ENCODE assay signal across 9 mouse cellular contexts in genomic region chr15:11966367-11966766, GRCm38 (mm10). TPM values are rescaled to one million over a fixed set of nuclear protein-coding genes. Genes with fewer than 3 reads are reported as not detected.
DNase-seq lines count a peak whose midpoint lies in the region; ATAC-seq and TF ChIP-seq lines count a peak whose summit lies in the region.
"Had no signal": no experiment of that assay in that cellular context is flagged by ENCODE, and none has a peak within 500 bp of the region (broad histone marks: within the 10 kb centered on the region; RNA-seq: fewer than 3 reads in every experiment).

No protein-coding gene starts in this region.

- H3K27me3 ChIP-seq in midbrain, embryonic 14.5 days (ENCODE audit: control insufficient read depth, insufficient read depth, low read length) = no peaks in the 10 kb centered on the region
- no peaks in the 10 kb centered on the region for H3K27me3 ChIP-seq in midbrain, embryonic 13.5 days
- no peaks in the 10 kb centered on the region for H3K27me3 ChIP-seq in Patski
- H3K27me3 ChIP-seq: neural tube, embryonic 13.5 days had no signal

- intact Hi-C loops in gastrocnemius, adult 2 months (cut with DNase I) = loop anchor here (1.0 to 2.0 kb wide), 3 partner anchors 213 to 560 kb away; no protein-coding TSS in a partner anchor

- POLR2A ChIA-PET in Patski (lab: Charles Lee) = no interaction called here

- H3K4me2 ChIP-seq in midbrain, embryonic 14.5 days (ENCODE audit: low read length) = no peak overlapping the region
- no peak overlapping the region for H3K4me2 ChIP-seq in midbrain, embryonic 13.5 days (replicated peaks)
- H3K4me2 ChIP-seq: neural tube, embryonic 13.5 days had no signal

- TF ChIP-seq CTCF in gastrocnemius, adult 2 months (IDR thresholded peaks at IDR 0.05) = peak; percentile 91
- TF ChIP-seq CTCF in Patski (IDR thresholded peaks at IDR 0.05) = peak; percentile 77

- H3K4me1 ChIP-seq in midbrain, embryonic 14.5 days (ENCODE audit: control insufficient read depth, insufficient read depth, low read length) = no peaks in the 10 kb centered on the region
- no peaks in the 10 kb centered on the region for H3K4me1 ChIP-seq in midbrain, embryonic 13.5 days (replicated peaks)
- H3K4me1 ChIP-seq: neural tube, embryonic 13.5 days had no signal

- no peak overlapping the region for H3K9ac ChIP-seq in midbrain, embryonic 14.5 days (replicated peaks; ENCODE audit: low read length)
- H3K9ac ChIP-seq in midbrain, embryonic 13.5 days (replicated peaks) = no peak overlapping the region
- H3K9ac ChIP-seq: neural tube, embryonic 13.5 days had no signal

- no peak overlapping the region for H3K27ac ChIP-seq in gastrocnemius, adult 2 months
- H3K27ac ChIP-seq in midbrain, embryonic 14.5 days (replicated peaks; ENCODE audit: low read depth, low read length) = no peak overlapping the region
- H3K27ac ChIP-seq in midbrain, embryonic 13.5 days = no peak overlapping the region
- H3K27ac ChIP-seq: neural tube, embryonic 13.5 days had no signal

- H3K4me3 ChIP-seq in gastrocnemius, adult 2 months = no peak overlapping the region
- H3K4me3 ChIP-seq in midbrain, embryonic 14.5 days (replicated peaks; ENCODE audit: low read depth, low read length) = no peak overlapping the region
- no peak overlapping the region for H3K4me3 ChIP-seq in midbrain, embryonic 13.5 days (replicated peaks)
- H3K4me3 ChIP-seq: neural tube, embryonic 13.5 days had no signal

- no peaks in the 10 kb centered on the region for H3K9me3 ChIP-seq in midbrain, embryonic 14.5 days (ENCODE audit: control insufficient read depth, low read length)
- no peaks in the 10 kb centered on the region for H3K9me3 ChIP-seq in midbrain, embryonic 13.5 days
- H3K9me3 ChIP-seq: neural tube, embryonic 13.5 days had no signal

- no peak for ATAC-seq in midbrain, embryonic 14.5 days (ENCODE audit: low FRiP score, low TSS enrichment)
- no peak for ATAC-seq in midbrain, embryonic 13.5 days
- ATAC-seq in Patski = no peak

- H3K36me3 ChIP-seq in midbrain, embryonic 14.5 days (ENCODE audit: control insufficient read depth, insufficient read depth, low read length) = no peaks in the 10 kb centered on the region
- no peaks in the 10 kb centered on the region for H3K36me3 ChIP-seq in midbrain, embryonic 13.5 days
- H3K36me3 ChIP-seq: neural tube, embryonic 13.5 days had no signal

- peak; percentile 46 for DNase-seq in gastrocnemius, adult 2 months
- no peak for DNase-seq in gastrocnemius, postnatal 25 days
- DNase-seq in midbrain, embryonic 14.5 days = peak; percentile 87
- no peak for DNase-seq in Patski (ENCODE audit: low read depth, low spot score)
- peak; percentile 35 for DNase-seq in forelimb bud, embryonic 11.5 days (ENCODE audit: low read depth, low spot score)
- peak; percentile 74 for DNase-seq in lung, postnatal 14 days
- no peak for DNase-seq in ovary, postnatal 36 days (ENCODE audit: low spot score)

- CTCF ChIA-PET in Patski (lab: Charles Lee) = interaction anchor here (0.7 to 1.9 kb wide), 7 partner anchors 8 to 563 kb away, joined by 3 to 6 read pairs (median 4); no protein-coding TSS in a partner anchor

- 12% methylated on average over 4 of the region's 4 CpGs for WGBS in midbrain, embryonic 14.5 days
- 14% methylated on average over 4 of the region's 4 CpGs for WGBS in midbrain, embryonic 13.5 days

- in situ Hi-C loops in Patski (cut with MboI; ENCODE audit: low pct_unique_long_range_greater_than_20kb) = loop anchor here (5.0 to 25.0 kb wide), 5 partner anchors 59 to 929 kb away; partner anchors contain the start of genes Npr3 and Rxfp3

RNA-seq across cellular contexts. Expression of gene Sub1, which starts 30.4 kb away (rescaled TPM):
- 100 to 1,000 TPM in 1 of 2 experiments, 10 to 100 TPM in 1; 76.1 to 121 TPM for total RNA-seq in gastrocnemius, adult 2 months (2021)
- total RNA-seq in gastrocnemius, postnatal 25 days (2021) = 10 to 100 TPM; 83.4 to 86.2 TPM
- polyA plus RNA-seq in midbrain, embryonic 14.5 days (2014; fragmentation: Nextera tagmentation; extraction: Ambion mirVana) = 527 and 572 TPM in 2 replicates
- 587 and 637 TPM in 2 replicates for polyA plus RNA-seq in midbrain, embryonic 13.5 days (2015; fragmentation: Nextera tagmentation; extraction: Ambion mirVana)
- 197 TPM for polyA plus RNA-seq in Patski (2021)

RNA-seq across cellular contexts. Expression of gene Npr3, which starts 59.3 kb away (rescaled TPM):
- total RNA-seq in gastrocnemius, adult 2 months (2021) = 1 to 10 TPM; 4.0 to 9.1 TPM
- total RNA-seq in gastrocnemius, postnatal 25 days (2021) = 10 to 100 TPM; 12.2 to 16.2 TPM
- 0.34 and 1.1 TPM in 2 replicates for polyA plus RNA-seq in midbrain, embryonic 14.5 days (2014; fragmentation: Nextera tagmentation; extraction: Ambion mirVana)
- polyA plus RNA-seq in midbrain, embryonic 13.5 days (2015; fragmentation: Nextera tagmentation; extraction: Ambion mirVana) = 1.1 and 1.2 TPM in 2 replicates
- polyA plus RNA-seq in Patski (2021) = 15.9 TPM

Comparison
In these comparisons a context has a peak if more than half of its experiments do, and no peak if none do; other contexts are left out.
1. DNase-seq: peak in gastrocnemius, adult 2 months (single experiment), midbrain, embryonic 14.5 days (single experiment), forelimb bud, embryonic 11.5 days (single experiment) and lung, postnatal 14 days (single experiment); none in gastrocnemius, postnatal 25 days (single experiment), Patski (single experiment) and ovary, postnatal 36 days (single experiment).